Mouse (Mus musculus): Measurements from ENCODE around the gene Kit. TPM values are rescaled to one million over a fixed set of nuclear protein-coding genes. Genes with fewer than 3 reads are reported as not detected.
A peak's percentile ranks its signal among the peaks of the same experiment; 100 is the strongest.

Kit gene
- polyA plus RNA-seq, 1 experiment from 2014 or later = 19.6 TPM

DNA sequence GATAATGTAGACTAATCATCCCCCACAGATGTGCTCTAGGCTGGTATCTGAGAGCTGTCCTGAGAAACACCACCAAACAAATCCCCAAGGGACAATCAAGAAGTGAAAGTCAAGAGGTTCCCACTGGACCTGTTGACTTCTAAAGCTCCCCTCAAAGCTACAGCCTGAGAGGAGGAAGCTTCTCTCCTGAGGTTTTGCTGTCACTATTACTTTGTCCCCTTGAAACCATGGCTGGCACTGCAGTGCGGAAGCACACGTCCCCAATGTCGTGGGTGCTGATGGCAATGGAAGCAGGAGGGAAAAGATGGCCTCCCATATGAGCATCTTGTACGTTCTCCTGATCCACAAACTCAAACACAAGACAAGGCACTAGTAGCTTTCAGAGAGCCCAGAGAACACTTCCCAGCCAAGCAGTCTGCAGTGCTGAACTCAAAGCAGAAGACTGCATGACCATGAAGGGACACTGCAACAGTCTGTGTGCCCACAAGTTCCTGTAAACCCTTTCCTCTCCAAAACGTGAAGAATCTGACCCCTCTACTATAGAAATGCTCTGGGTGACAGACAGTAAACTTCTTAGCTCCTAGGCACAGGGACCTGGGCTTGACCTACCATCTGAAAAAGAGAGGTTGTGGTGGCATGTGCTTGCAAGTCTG, 96.5 kb downstream of the Kit start:
- Histone ChIP-seq H3K9ac (ENCODE audit: low read length) (no peak overlapping the region), H3K27ac (ENCODE audit: low read depth, low read length) (no peak overlapping the region), H3K36me3 (ENCODE audit: control insufficient read depth, insufficient read depth, low read length) (no peaks in the 10 kb centered on the region), H3K4me3 (ENCODE audit: low read depth, low read length) (no peak overlapping the region), H3K4me1 (ENCODE audit: control insufficient read depth, insufficient read depth, low read length) (peaks cover 2% of the 10 kb centered on the region; the same call in 1 of the 2 replicates), H3K4me2 (no peak overlapping the region), H3K9me3 (ENCODE audit: control insufficient read depth, low read length) (0 out of 2 replicates have a peak, but pooled peaks cover 5% of the 10 kb centered on the region), H3K27me3 (ENCODE audit: control insufficient read depth, insufficient read depth, low read length) (no peaks in the 10 kb centered on the region)
- ATAC-seq (ENCODE audit: low FRiP score) (no peak), DNase-seq (ENCODE audit: low spot score, missing footprints) (peak; percentile 54)
- WGBS = 91% methylated on average over 5 of the region's 5 CpGs

DNA sequence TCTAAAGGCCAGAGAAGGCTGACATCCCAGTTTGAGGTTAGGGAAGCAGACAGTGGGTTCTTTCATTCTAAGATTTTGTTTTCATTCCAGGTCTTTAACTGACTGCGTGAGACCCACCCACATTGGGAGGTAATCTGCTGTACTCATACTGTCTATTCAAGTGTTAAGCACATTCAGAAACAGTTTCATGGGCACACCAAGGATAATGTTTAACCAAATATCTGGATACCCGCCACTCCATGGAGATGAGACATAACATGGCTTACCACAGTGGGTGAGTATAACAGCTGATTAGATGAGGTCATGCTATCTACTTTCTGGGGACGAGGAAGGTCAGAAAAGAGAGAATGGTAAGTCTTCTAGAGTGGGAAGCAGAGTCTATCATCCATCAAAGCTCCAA, 101.3 kb downstream of the Kit start:
- DNase-seq (ENCODE audit: low spot score, missing footprints) (no peak), ATAC-seq (ENCODE audit: low FRiP score) (no peak)
- no peaks in the 10 kb centered on the region for H3K27me3 ChIP-seq (ENCODE audit: control insufficient read depth, insufficient read depth, low read length)
- no peak overlapping the region for H3K27ac ChIP-seq (ENCODE audit: low read depth, low read length)
- H3K4me2 ChIP-seq = no peak overlapping the region
- WGBS = 85% methylated on average over 3 of the region's 3 CpGs
- no peak overlapping the region for H3K9ac ChIP-seq (ENCODE audit: low read length)
- H3K4me1 ChIP-seq (ENCODE audit: control insufficient read depth, insufficient read depth, low read length) = no peaks in the 10 kb centered on the region
- no peaks in the 10 kb centered on the region for H3K36me3 ChIP-seq (ENCODE audit: control insufficient read depth, insufficient read depth, low read length)
- H3K4me3 ChIP-seq (ENCODE audit: low read depth, low read length) = no peak overlapping the region
- H3K9me3 ChIP-seq (ENCODE audit: control insufficient read depth, low read length) = no peaks in the 10 kb centered on the region

- Histone ChIP-seq H3K4me2 (no peak overlapping the region), H3K9ac (ENCODE audit: low read length) (no peak overlapping the region), H3K27me3 (ENCODE audit: control insufficient read depth, insufficient read depth, low read length) (no peaks in the 10 kb centered on the region), H3K36me3 (ENCODE audit: control insufficient read depth, insufficient read depth, low read length) (no peaks in the 10 kb centered on the region), H3K4me1 (ENCODE audit: control insufficient read depth, insufficient read depth, low read length) (no peaks in the 10 kb centered on the region), H3K27ac (ENCODE audit: low read depth, low read length) (no peak overlapping the region), H3K4me3 (ENCODE audit: low read depth, low read length) (no peak overlapping the region), H3K9me3 (ENCODE audit: control insufficient read depth, low read length) (no peaks in the 10 kb centered on the region)
- 92% methylated on average over 3 of the region's 3 CpGs for WGBS
- DNase-seq (ENCODE audit: low spot score, missing footprints) = peak; percentile 37
- ATAC-seq (ENCODE audit: low FRiP score) = no peak
Observed at GRCm38 (mm10) chr5:75679896-75680295, 105.2 kb downstream of the Kit start.

DNA sequence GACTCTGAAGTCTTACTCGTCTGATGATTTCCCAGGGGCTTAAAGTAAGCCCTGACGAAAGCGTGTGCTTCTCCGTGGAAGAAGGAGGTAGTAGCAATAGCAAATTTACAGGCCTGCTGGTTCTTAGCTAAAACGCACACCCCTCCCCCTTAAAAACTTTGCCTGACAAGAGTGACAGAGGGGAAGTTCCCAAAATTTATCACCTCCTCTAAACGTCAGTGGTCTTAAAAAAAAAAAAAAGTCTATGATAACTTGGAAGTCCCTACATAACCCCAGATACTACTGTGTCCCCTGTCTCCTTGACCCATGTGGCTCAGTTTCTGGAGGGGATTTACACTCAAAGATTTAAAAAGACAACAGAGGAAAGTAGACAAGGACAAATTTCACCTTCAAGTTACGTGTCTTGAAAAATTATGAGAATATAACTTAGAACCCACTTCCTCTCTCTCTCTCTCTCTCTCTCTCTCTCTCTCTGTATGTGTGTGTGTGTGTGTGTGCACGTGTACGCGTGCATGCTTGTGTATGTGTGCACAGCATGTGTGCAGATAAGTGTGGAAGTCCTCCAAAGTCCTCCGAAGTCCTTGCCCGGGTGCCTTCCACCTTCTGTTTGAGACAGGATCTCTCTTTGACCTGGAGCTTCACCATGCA, 120.6 kb downstream of the Kit start:
- H3K9ac ChIP-seq (ENCODE audit: low read length) = no peak overlapping the region
- H3K4me2 ChIP-seq = no peak overlapping the region
- no peak overlapping the region for H3K4me3 ChIP-seq (ENCODE audit: low read depth, low read length)
- ATAC-seq (ENCODE audit: low FRiP score) (no peak), DNase-seq (ENCODE audit: low spot score, missing footprints) (no peak)
- no peak overlapping the region for H3K27ac ChIP-seq (ENCODE audit: low read depth, low read length)
- H3K27me3 ChIP-seq (ENCODE audit: control insufficient read depth, insufficient read depth, low read length) = no peaks in the 10 kb centered on the region
- 88% methylated on average over 12 of the region's 12 CpGs for WGBS
- no peaks in the 10 kb centered on the region for H3K9me3 ChIP-seq (ENCODE audit: control insufficient read depth, low read length)
- H3K36me3 ChIP-seq (ENCODE audit: control insufficient read depth, insufficient read depth, low read length) = no peaks in the 10 kb centered on the region
- peaks cover 4% of the 10 kb centered on the region; the same call in 1 of the 2 replicates for H3K4me1 ChIP-seq (ENCODE audit: control insufficient read depth, insufficient read depth, low read length)

DNA sequence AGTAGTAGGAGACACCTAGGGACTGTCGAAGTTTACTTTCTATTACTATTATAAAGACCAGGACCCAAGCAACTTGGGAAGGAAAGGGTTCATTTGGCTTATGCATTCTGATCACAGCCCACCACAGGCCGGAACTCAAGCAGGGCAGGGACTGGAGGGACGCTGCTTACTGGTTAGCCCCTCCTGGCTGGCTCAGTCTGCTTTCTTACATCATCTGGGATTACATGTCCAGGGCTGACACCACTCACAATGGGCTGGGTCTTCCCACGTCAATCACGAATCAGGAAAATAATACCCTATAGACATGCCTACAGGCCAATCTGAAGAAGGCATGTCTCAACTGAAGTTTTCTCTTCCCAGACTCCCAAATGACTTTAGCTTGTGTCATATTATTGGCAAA, 122.2 kb downstream of the Kit start:
- H3K4me2 ChIP-seq = no peak overlapping the region
- DNase-seq (ENCODE audit: low spot score, missing footprints) (no peak), ATAC-seq (ENCODE audit: low FRiP score) (peak; percentile 94)
- H3K9ac ChIP-seq (ENCODE audit: low read length) = no peak overlapping the region
- no peaks in the 10 kb centered on the region for H3K27me3 ChIP-seq (ENCODE audit: control insufficient read depth, insufficient read depth, low read length)
- 39% methylated on average over 5 of the region's 5 CpGs for WGBS
- peaks cover 4% of the 10 kb centered on the region; the same call in 1 of the 2 replicates for H3K4me1 ChIP-seq (ENCODE audit: control insufficient read depth, insufficient read depth, low read length)
- H3K4me3 ChIP-seq (ENCODE audit: low read depth, low read length) = no peak overlapping the region
- H3K27ac ChIP-seq (ENCODE audit: low read depth, low read length) = no peak overlapping the region
- no peaks in the 10 kb centered on the region for H3K36me3 ChIP-seq (ENCODE audit: control insufficient read depth, insufficient read depth, low read length)
- no peaks in the 10 kb centered on the region for H3K9me3 ChIP-seq (ENCODE audit: control insufficient read depth, low read length)

- 91% methylated on average over 8 of the region's 8 CpGs for WGBS
- Histone ChIP-seq H3K27ac (ENCODE audit: low read depth, low read length) (no peak overlapping the region), H3K27me3 (ENCODE audit: control insufficient read depth, insufficient read depth, low read length) (no peaks in the 10 kb centered on the region), H3K9ac (ENCODE audit: low read length) (no peak overlapping the region), H3K9me3 (ENCODE audit: control insufficient read depth, low read length) (no peaks in the 10 kb centered on the region; the same call in 1 of the 2 replicates), H3K4me3 (ENCODE audit: low read depth, low read length) (no peak overlapping the region), H3K4me1 (ENCODE audit: control insufficient read depth, insufficient read depth, low read length) (peaks cover 4% of the 10 kb centered on the region; the same call in 1 of the 2 replicates), H3K36me3 (ENCODE audit: control insufficient read depth, insufficient read depth, low read length) (no peaks in the 10 kb centered on the region), H3K4me2 (no peak overlapping the region)
- no peak for DNase-seq (ENCODE audit: low spot score, missing footprints)
- ATAC-seq (ENCODE audit: low FRiP score) = no peak
Observed at GRCm38 (mm10) chr5:75698556-75698955, 123.8 kb downstream of the Kit start.

GRCm38 (mm10) chr5:75699081-75699480, 124.4 kb downstream of the Kit start:
- DNase-seq (ENCODE audit: low spot score, missing footprints) (no peak), ATAC-seq (ENCODE audit: low FRiP score) (no peak)
- no peaks in the 10 kb centered on the region; the same call in 1 of the 2 replicates for H3K9me3 ChIP-seq (ENCODE audit: control insufficient read depth, low read length)
- H3K9ac ChIP-seq (ENCODE audit: low read length) = no peak overlapping the region
- H3K4me2 ChIP-seq = no peak overlapping the region
- H3K27me3 ChIP-seq (ENCODE audit: control insufficient read depth, insufficient read depth, low read length) = no peaks in the 10 kb centered on the region
- H3K27ac ChIP-seq (ENCODE audit: low read depth, low read length) = no peak overlapping the region
- H3K4me1 ChIP-seq (ENCODE audit: control insufficient read depth, insufficient read depth, low read length) = peaks cover 4% of the 10 kb centered on the region; the same call in 1 of the 2 replicates
- no peak overlapping the region for H3K4me3 ChIP-seq (ENCODE audit: low read depth, low read length)
- 84% methylated on average over 7 of the region's 7 CpGs for WGBS
- H3K36me3 ChIP-seq (ENCODE audit: control insufficient read depth, insufficient read depth, low read length) = no peaks in the 10 kb centered on the region

DNA sequence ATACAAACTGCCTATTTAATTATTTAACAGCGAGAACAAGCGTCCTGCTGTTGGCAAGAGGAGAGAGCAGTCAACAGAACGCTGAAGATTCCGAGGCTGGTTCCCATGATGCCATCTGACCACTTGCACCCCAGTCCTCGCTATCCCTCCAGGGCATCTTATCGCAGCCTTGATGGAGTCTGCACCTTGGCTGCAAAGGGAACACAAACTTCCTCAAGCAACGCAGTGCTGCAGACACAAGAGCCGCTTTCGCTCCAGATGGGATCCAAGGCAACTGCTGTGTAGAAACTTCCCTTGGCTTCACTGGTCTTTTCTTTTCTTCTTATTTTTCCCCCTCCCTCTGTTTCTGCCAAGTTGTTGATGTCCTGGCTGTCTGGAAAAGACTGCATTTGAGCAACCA, 124.8 kb downstream of the Kit start:
- H3K27ac ChIP-seq (ENCODE audit: low read depth, low read length) = no peak overlapping the region
- no peaks in the 10 kb centered on the region; the same call in 1 of the 2 replicates for H3K9me3 ChIP-seq (ENCODE audit: control insufficient read depth, low read length)
- ATAC-seq (ENCODE audit: low FRiP score) (no peak), DNase-seq (ENCODE audit: low spot score, missing footprints) (no peak)
- H3K27me3 ChIP-seq (ENCODE audit: control insufficient read depth, insufficient read depth, low read length) = no peaks in the 10 kb centered on the region
- H3K4me2 ChIP-seq = no peak overlapping the region
- peaks cover 4% of the 10 kb centered on the region; the same call in 1 of the 2 replicates for H3K4me1 ChIP-seq (ENCODE audit: control insufficient read depth, insufficient read depth, low read length)
- no peak overlapping the region for H3K9ac ChIP-seq (ENCODE audit: low read length)
- no peaks in the 10 kb centered on the region for H3K36me3 ChIP-seq (ENCODE audit: control insufficient read depth, insufficient read depth, low read length)
- H3K4me3 ChIP-seq (ENCODE audit: low read depth, low read length) = no peak overlapping the region
- 84% methylated on average over 9 of the region's 9 CpGs for WGBS

- Histone ChIP-seq H3K4me1 (ENCODE audit: control insufficient read depth, insufficient read depth, low read length) (peaks cover 4% of the 10 kb centered on the region; the same call in 1 of the 2 replicates), H3K4me3 (ENCODE audit: low read depth, low read length) (no peak overlapping the region), H3K9ac (ENCODE audit: low read length) (no peak overlapping the region), H3K36me3 (ENCODE audit: control insufficient read depth, insufficient read depth, low read length) (no peaks in the 10 kb centered on the region), H3K9me3 (ENCODE audit: control insufficient read depth, low read length) (no peaks in the 10 kb centered on the region; the same call in 1 of the 2 replicates), H3K27me3 (ENCODE audit: control insufficient read depth, insufficient read depth, low read length) (no peaks in the 10 kb centered on the region), H3K4me2 (no peak overlapping the region), H3K27ac (ENCODE audit: low read depth, low read length) (no peak overlapping the region)
- no peak for ATAC-seq (ENCODE audit: low FRiP score)
- WGBS = 87% methylated on average over 12 of the region's 12 CpGs
- peak; percentile 67 for DNase-seq (ENCODE audit: low spot score, missing footprints)
Observed at GRCm38 (mm10) chr5:75701662-75702061, 126.9 kb downstream of the Kit start.

All from midbrain, embryonic 11.5 days (tissue).